Mouse (Mus musculus): ENCODE data around the gene Cabp1.
A peak's percentile ranks its signal among the peaks of the same experiment; 100 is the strongest.
"Not testable (repeated sequence)": the region's sequence is repeated elsewhere in the genome, so short reads cannot be mapped to it uniquely, and the experiment has no call there.

Cabp1 gene

GRCm38 (mm10) chr5:115168641-115169415 lies 25.4 kb downstream of the Cabp1 start:
- peak; percentile 28 for DNase-seq

GRCm38 (mm10) chr5:115167396-115167795 lies 26.8 kb downstream of the Cabp1 start:
- no peak for DNase-seq

- DNase-seq: no peak
Measured at GRCm38 (mm10) chr5:115166815-115167194, 27.4 kb downstream of the Cabp1 start.

GRCm38 (mm10) chr5:115165895-115166814 lies 28.0 kb downstream of the Cabp1 start:
- DNase-seq: peak; percentile 74

GRCm38 (mm10) chr5:115165351-115165750 lies 28.8 kb downstream of the Cabp1 start:
- DNase-seq: no peak

DNA sequence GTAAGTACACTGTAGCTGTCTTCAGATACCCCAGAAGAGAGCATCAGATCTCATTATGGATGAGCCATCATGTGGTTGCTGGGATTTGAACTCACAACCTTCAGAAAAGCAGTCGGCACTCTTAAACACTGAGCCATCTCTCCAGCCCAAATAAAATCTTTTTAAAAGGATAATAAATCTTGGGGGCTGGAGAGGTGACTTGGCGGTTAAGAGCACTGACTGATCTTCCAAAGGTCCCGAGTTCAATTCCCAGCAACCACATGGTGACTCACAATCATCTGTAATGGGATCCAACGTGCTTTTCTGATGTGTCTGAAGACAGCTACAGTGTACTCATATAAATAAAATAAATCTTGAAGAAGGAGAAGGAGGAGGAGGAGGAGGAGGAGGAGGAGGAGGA lies 29.7 kb downstream of the Cabp1 start:
- DNase-seq: not testable (repeated sequence)

- peak; percentile 66 for DNase-seq
Measured at GRCm38 (mm10) chr5:115163563-115163962, 30.6 kb downstream of the Cabp1 start.

GRCm38 (mm10) chr5:115161940-115162279 lies 32.3 kb downstream of the Cabp1 start:
- DNase-seq: not testable (repeated sequence)

- no peak for DNase-seq
Measured at GRCm38 (mm10) chr5:115161064-115161939, 32.9 kb downstream of the Cabp1 start.

GRCm38 (mm10) chr5:115160655-115161054 lies 33.5 kb downstream of the Cabp1 start:
- no peak for DNase-seq

- no peak for DNase-seq
Measured at GRCm38 (mm10) chr5:115159165-115159564, 35.0 kb downstream of the Cabp1 start.

DNA sequence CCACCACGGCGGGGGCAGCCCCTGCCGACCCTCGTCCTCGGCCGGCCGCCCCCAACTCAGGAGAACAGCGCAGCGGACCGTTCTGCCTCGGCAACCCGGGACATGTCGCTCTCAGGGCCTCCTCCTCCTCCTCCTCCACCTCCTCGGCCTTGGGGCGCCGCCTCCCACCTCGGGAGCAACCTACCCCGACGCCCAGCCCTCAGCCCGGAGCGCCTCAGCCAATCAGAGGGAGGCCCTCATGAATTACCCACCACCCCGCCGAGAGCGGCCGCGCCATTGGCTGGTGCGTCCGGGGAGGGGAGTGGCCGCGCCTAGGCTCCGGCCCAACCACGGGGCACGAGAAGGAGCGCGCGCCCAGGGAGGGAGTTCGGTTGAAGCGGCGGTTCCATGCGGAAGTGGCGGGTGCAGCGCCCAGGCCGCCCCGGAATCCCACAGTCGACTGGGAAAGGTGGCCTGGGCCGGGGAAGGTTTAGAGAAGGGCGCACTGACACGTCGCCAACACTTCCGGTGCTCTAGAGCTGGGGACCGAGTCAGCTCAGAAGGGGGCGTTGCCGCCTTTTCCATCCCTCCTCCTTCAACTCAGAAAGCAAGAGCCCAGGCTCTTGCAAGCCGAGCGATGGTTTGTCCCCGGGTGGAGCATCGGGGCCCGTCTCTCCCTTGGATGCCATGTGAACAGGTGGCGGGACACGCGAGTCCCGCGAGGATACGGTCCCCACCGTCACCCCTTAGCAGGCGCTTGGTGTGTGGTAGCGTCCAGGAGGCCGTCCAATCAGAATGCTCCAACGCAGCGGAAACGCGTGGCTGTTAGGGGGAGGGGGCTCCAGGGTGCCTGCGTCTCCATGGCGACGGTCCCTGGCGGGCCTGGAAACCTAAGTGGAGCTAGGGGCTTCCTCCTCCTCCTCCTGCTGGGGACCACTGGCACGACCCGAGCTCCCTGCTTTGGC lies 35.9 kb downstream of the Cabp1 start, which contains the start of gene Mlec:
Mlec (minus strand) TSS at position 140 of the 944 bp plus-strand sequence.
- DNase-seq: peak; percentile 99

DNA sequence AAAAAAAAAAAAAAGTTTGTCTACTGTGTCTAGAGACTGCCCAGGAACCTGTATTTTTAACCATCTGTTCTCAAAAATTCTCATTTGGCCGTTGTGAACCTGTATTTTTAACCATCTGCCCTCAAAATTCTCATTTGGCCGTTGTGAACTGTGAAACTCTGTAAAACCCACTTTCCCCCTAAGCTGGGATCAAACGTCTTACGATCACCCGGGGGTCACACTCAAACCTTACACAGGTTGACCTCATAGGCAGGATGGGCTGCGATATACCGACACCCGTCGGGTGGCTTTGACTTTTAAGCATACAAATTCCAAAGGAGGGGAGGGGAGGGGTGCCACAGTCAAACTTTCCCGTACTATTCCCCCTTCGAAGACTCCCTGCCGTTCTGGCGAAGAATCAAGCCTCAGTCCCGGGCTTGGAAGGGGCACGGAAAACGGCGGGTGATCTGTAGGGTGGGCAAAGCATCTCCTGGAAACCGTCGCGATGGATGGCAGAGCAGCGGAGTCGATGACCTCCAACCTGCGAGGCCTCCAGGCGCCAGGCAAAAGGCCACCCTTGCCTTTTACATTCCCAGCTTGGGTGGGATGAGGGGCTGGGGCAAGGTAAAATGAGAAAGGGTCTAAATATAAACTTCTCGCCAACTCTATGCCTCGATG lies 37.1 kb downstream of the Cabp1 start:
- DNase-seq: peak; percentile 75

DNA sequence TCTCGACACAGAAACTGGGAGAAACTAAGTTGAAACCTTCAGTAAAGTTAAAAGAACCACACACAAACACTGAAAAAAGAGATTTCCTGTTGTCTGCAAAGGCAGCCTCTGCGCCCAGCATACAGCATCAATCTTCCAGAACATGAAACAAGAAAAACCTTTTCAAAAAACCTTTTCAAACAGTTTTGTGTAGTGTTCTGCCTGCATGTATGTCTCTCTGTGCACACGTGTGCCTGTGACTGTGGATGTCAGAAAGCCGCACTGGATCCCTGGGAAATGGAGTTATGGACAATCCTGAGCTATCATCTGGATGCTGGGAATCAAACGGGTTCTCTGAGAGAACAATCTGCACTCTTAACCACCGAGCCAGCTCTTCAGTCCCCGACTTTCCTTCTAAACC lies 37.8 kb downstream of the Cabp1 start:
- no peak for DNase-seq

GRCm38 (mm10) chr5:115155831-115156230 lies 38.4 kb downstream of the Cabp1 start:
- DNase-seq: no peak

GRCm38 (mm10) chr5:115155156-115155631 lies 39.0 kb downstream of the Cabp1 start:
- DNase-seq: no peak

GRCm38 (mm10) chr5:115152132-115152956 lies 41.8 kb downstream of the Cabp1 start:
- DNase-seq: no peak

DNA sequence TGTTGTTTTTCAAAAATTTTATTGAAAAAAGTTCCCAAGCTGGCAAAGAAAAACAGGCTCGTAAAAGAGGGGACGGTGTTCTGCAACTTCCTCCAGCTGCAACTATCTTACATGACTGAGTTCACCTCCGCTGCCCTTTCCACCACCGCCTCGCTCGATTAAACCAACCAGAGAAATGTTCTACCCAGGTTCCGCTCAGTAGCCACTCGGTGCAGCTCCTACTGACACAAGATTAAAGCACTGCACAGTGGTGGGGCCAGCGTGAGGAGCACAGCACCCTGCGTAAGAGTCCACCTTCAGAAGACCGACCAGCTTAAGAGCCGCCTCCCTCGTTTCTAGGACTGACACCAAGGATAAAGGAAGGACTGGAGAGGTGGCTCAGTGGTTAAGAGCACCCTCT lies 42.7 kb downstream of the Cabp1 start:
- DNase-seq: no peak

DNA sequence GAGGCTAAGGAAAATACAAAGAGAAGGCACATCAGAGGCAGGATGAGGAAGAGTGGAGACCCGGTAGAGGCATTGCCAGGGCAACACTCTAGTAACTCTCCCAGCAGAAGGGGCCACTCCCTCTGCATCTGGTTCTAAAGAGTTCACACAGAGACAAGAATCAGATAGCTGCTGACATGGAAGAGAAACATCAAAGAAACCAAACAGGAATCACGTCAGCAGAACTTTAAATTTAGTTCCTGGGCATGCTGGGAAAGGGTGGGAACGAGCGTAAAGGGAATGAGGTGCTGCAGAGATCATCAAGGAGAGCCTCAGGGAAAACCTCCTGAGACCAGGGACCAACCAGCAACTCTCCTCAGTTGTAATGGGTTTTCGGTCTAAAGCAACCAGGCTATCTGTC lies 43.2 kb downstream of the Cabp1 start:
- DNase-seq: no peak
